Mouse (Mus musculus) MEL (cell line): ENCODE measurements around the gene Fnbp1l.

Experiments
- CTCF ChIP-seq, 3 experiments: IDR thresholded peaks in 2 of 3; conservative IDR thresholded peaks in 1 of 3; 2 replicates each; pipeline ENCODE4 v1.5.1; 2011 to 2012; ENCODE audit warnings: low read length in 3 of 3, low read depth in 2 of 3, mild to moderate bottlenecking in 2 of 3, improper control_type of control experiment in 1 of 3, inconsistent platforms in 1 of 3, mixed read lengths in 1 of 3, moderate library complexity in 1 of 3; ENCODE audit not compliant: control insufficient read depth in 1 of 3, insufficient read depth in 1 of 3, poor library complexity in 1 of 3, severe bottlenecking in 1 of 3
- EP300 ChIP-seq, 2 experiments: IDR thresholded peaks; 2 replicates each; pipeline ENCODE4 v1.6.1; 2011; ENCODE audit warnings: improper control_type of control experiment in 2 of 2, low read length in 2 of 2, low read depth in 1 of 2, mild to moderate bottlenecking in 1 of 2
- GATA1 ChIP-seq: IDR thresholded peaks from 2 replicates; pipeline ENCODE4 v1.6.1; 2011; ENCODE audit warnings: low read depth, low read length, improper control_type of control experiment
- MAFK ChIP-seq: IDR thresholded peaks from 2 replicates; pipeline ENCODE4 v1.6.1; 2011; ENCODE audit warnings: low read depth, mild to moderate bottlenecking, low read length, improper control_type of control experiment, borderline replicate concordance
- POLR2A ChIP-seq, 2 experiments: IDR thresholded peaks; 2 replicates each; pipeline ENCODE4 v1.6.1; 2011 to 2012; ENCODE audit warnings: low read length in 2 of 2, mild to moderate bottlenecking in 2 of 2, control low read depth in 1 of 2, improper control_type of control experiment in 1 of 2, low read depth in 1 of 2, moderate library complexity in 1 of 2; ENCODE audit not compliant: control insufficient read depth in 1 of 2, insufficient read depth in 1 of 2, poor library complexity in 1 of 2
- SMC3 ChIP-seq: IDR thresholded peaks from 2 replicates; pipeline ENCODE4 v1.6.1; 2011; ENCODE audit warnings: low read depth, low read length, improper control_type of control experiment
- TCF12 ChIP-seq: IDR thresholded peaks from 2 replicates; pipeline ENCODE4 v1.6.1; 2014; ENCODE audit warnings: low read depth, mild to moderate bottlenecking, inconsistent platforms, low read length, improper control_type of control experiment, moderate library complexity
- ZC3H11A ChIP-seq: IDR thresholded peaks from 2 replicates; pipeline ENCODE4 v1.6.1; 2012; ENCODE audit warnings: low read depth, mild to moderate bottlenecking, inconsistent platforms, low read length, improper control_type of control experiment

GRCm38 (mm10) chr3:122637280-122637679 is 17.8 kb upstream of the Fnbp1l start:
- TF ChIP-seq EP300 (IDR thresholded peaks at IDR 0.05; ENCODE audit: low read depth in 1 of 2, low read length in 2 of 2), result no peak
- TF ChIP-seq SMC3, result no peak
- no peak for TF ChIP-seq POLR2A (IDR thresholded peaks at IDR 0.05; ENCODE audit: control insufficient read depth in 1 of 2, insufficient read depth in 1 of 2, low read depth in 1 of 2, low read length in 2 of 2, poor library complexity in 1 of 2)
- TF ChIP-seq GATA1, result no peak
- no peak for TF ChIP-seq CTCF (IDR thresholded peaks at IDR 0.05 in 2 of 3, conservative IDR thresholded peaks at IDR 0.05 in 1 of 3; ENCODE audit: control insufficient read depth in 1 of 3, insufficient read depth in 1 of 3, low read depth in 2 of 3, low read length in 3 of 3, poor library complexity in 1 of 3, severe bottlenecking in 1 of 3)
- no peak for TF ChIP-seq TCF12
- no peak for TF ChIP-seq MAFK
- no peak for TF ChIP-seq ZC3H11A
